Mouse (Mus musculus) ES-E14 (cell line): ENCODE data around the gene Myom3. TPM values are rescaled to one million over a fixed set of nuclear protein-coding genes. Genes with fewer than 3 reads are reported as not detected.

ENCODE experiments used
- DNase-seq: peaks from one replicate; pipeline ENCODE4 v3.0.0-alpha.2; 2013; ENCODE audit warnings: low read depth, low spot score
- H3K27ac ChIP-seq: 2 replicates; pipeline ENCODE4 v1.5.1; 2012; ENCODE audit warnings: low read depth, mild to moderate bottlenecking, low read length, moderate library complexity, mixed read lengths; ENCODE audit not compliant: poor library complexity, insufficient read depth, severe bottlenecking
- H3K36me3 ChIP-seq: 2 replicates; pipeline ENCODE4 v1.6.1; 2012; ENCODE audit warnings: mild to moderate bottlenecking, low read length, moderate library complexity, mixed read lengths; ENCODE audit not compliant: control insufficient read depth, poor library complexity, insufficient read depth, severe bottlenecking
- H3K4me1 ChIP-seq, 2 experiments: fragments of 150-350 bp in 1 of 2; sonication (generic) in 1 of 2; 2 replicates each; pipeline ENCODE4 v1.6.1; 2012; ENCODE audit warnings: low read length in 2 of 2, mild to moderate bottlenecking in 1 of 2, mixed read lengths in 1 of 2; ENCODE audit not compliant: control insufficient read depth in 2 of 2, insufficient read depth in 2 of 2, poor library complexity in 1 of 2
- H3K4me3 ChIP-seq, 2 experiments: fragments of 150-350 bp in 1 of 2; sonication (generic) in 1 of 2; 2 replicates each; pipeline ENCODE4 v1.5.1; 2012; ENCODE audit warnings: low read length in 2 of 2, low read depth in 1 of 2, mild to moderate bottlenecking in 1 of 2, mixed read lengths in 1 of 2; ENCODE audit not compliant: insufficient read depth in 1 of 2, poor library complexity in 1 of 2, severe bottlenecking in 1 of 2
- H3K9ac ChIP-seq: 2 replicates; pipeline ENCODE4 v1.6.1; 2012; ENCODE audit warnings: low read depth, mild to moderate bottlenecking, low read length, mixed read lengths; ENCODE audit not compliant: poor library complexity, insufficient read depth, severe bottlenecking
- H3K9me3 ChIP-seq: fragments of 150-350 bp; sonication (generic); 2 replicates; pipeline ENCODE4 v1.6.1; 2012; ENCODE audit warnings: low read depth, mild to moderate bottlenecking, low read length; ENCODE audit not compliant: control insufficient read depth, insufficient read depth
- CHD2 ChIP-seq: IDR thresholded peaks from 2 replicates; pipeline ENCODE4 v1.6.1; 2014; ENCODE audit warnings: mild to moderate bottlenecking, low read depth, low read length, inconsistent platforms
- HCFC1 ChIP-seq: IDR thresholded peaks from 2 replicates; pipeline ENCODE4 v1.6.1; 2012; ENCODE audit warnings: low read length, inconsistent platforms, borderline replicate concordance; ENCODE audit not compliant: insufficient read depth
- MAFK ChIP-seq: IDR thresholded peaks from 2 replicates; pipeline ENCODE4 v1.6.1; 2014; ENCODE audit warnings: mild to moderate bottlenecking, low read depth, low read length, inconsistent platforms; ENCODE audit not compliant: insufficient read depth
- ZC3H11A ChIP-seq: IDR thresholded peaks from 2 replicates; pipeline ENCODE4 v1.6.1; 2012; ENCODE audit warnings: low read depth, mild to moderate bottlenecking, inconsistent platforms, low read length, borderline replicate concordance
- ZNF384 ChIP-seq: IDR thresholded peaks from 2 replicates; pipeline ENCODE4 v1.6.1; 2012; ENCODE audit warnings: low read depth, low read length, inconsistent platforms
- in situ Hi-C, 2 experiments: fragments of 600-800 bp; cut with MboI; formaldehyde crosslinking; loops; one replicate each; pipeline ENCODE4 v1.15.1; 2025; ENCODE audit warnings: low sequenced_read_pairs in 2 of 2, inconsistent platforms in 1 of 2; ENCODE audit not compliant: unreplicated experiment in 2 of 2
- total RNA-seq: library from RNA; depleted of rRNA; stranded (reverse); fragments of 300-350 nt; gene quantifications from 2 replicates; pipeline ENCODE4 v1.2.3, GENCODE M21; 2012

Gene Myom3
- total RNA-seq, 1 experiment, result 0.85 TPM

DNA sequence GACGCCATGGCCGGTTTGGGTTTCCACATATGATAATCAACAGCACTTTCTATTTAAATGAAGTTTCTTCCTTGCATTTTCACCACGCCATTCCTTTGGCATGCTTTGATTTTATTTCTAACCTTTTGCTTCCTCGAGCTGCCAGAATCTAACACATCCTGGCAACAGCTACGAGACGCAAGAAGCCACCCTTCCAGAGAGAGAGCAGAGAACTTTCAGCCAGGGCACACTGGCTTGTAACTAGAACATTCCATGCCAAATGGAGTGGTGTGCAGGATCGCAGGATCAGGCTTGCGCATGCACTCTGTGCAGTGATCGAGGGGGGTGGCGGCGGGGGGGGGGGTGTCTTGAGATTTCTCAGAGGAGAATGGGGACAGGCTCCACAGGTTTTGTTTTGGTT is 72.6 kb downstream of the Myom3 start:
- H3K4me3 ChIP-seq, result no peak overlapping the region
- in situ Hi-C loops, result no loop called here
- DNase-seq, result no peak
- H3K36me3 ChIP-seq, result no peaks in the 10 kb centered on the region
- TF ChIP-seq CHD2, result no peak
- no peak for TF ChIP-seq ZNF384
- TF ChIP-seq MAFK, result no peak
- no peak for TF ChIP-seq HCFC1
- TF ChIP-seq ZC3H11A, result no peak
- H3K9ac ChIP-seq, result no peak overlapping the region
- H3K9me3 ChIP-seq, result no peaks in the 10 kb centered on the region
- H3K27ac ChIP-seq, result no peak overlapping the region
- peaks cover 0 to 11% of the 10 kb centered on the region in 2 experiments; a peak in 1 of 4 replicates for H3K4me1 ChIP-seq

DNA sequence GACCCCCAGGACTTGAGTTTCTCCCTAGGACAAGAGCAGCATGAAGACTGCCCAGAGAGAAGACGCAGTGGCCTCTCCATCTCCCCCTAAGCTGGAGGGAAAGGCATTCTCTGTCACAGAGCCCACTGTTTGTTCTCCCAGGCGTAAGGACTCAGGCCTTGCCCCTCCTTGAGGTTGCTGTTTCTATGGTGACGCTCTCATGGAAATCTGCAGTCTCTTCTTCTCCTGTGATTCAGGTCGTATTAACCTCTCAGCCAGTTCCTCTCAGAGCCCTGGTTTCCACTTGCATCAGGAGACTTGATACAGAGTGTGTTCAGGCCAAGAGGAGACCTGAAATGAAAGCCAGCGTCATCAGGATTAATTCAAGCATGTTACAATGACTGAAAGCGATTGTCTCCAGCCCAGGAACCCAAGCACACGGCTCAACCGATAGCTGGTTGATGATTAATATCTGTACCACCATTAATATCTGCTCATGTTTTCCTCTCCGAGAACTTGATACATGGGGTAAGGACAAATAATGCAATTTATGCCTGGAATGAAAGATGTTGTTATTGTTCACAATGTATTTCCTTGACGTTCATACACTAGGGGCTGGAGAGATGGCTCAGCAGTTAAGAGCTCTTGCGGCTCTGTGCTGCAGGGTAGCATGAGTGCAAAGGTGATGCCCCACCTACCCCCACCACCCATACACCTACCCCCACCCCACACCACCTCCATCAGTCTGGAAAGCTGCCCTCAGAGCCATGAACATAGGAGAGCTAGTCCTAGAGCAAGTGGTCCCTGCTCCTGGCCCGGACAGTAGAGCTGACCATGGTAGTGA is 74.0 kb downstream of the Myom3 start:
- DNase-seq, result no peak
- Histone ChIP-seq H3K4me1 (peaks cover 0 to 11% of the 10 kb centered on the region in 2 experiments; a peak in 1 of 4 replicates), H3K9ac (no peak overlapping the region), H3K4me3 (no peak overlapping the region), H3K27ac (no peak overlapping the region), H3K36me3 (no peaks in the 10 kb centered on the region), H3K9me3 (no peaks in the 10 kb centered on the region)
- no peak for TF ChIP-seq ZNF384
- no peak for TF ChIP-seq CHD2
- no peak for TF ChIP-seq HCFC1
- no peak for TF ChIP-seq MAFK
- no peak for TF ChIP-seq ZC3H11A
- in situ Hi-C loops, result no loop called here

DNA sequence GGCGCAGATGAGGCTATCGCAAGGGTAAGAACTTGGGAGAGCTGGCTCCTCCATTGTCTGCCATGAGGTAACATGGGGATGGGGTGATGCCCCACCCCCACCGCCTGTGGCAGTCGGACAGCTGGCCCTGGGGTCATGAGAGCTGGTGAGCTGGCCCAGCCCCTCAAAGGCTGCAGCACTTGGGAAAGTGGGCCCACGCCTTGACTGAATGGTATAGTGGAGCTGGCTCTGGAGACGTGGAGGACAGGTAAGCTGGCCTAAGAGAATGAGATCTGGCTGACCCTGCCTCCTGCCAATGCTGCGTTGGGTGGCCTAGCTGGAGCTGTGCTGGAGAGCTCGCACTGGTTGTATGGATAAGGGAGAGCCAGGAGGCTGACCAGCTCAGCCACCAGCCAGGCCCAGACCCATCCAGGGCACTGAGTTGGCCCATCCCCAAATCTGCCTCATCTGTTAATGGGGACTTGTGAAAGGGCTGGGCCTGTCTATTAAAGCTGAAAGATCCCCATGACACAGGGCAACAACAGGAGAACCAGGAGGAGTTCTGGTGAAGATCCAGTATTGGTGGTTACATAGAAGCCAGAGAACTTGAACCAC is 74.7 kb downstream of the Myom3 start:
- DNase-seq, result no peak
- in situ Hi-C loops, result no loop called here
- H3K36me3 ChIP-seq, result no peaks in the 10 kb centered on the region
- H3K4me3 ChIP-seq, result no peak overlapping the region
- no peaks in the 10 kb centered on the region for H3K9me3 ChIP-seq
- no peak overlapping the region; the same call in 1 of the 2 replicates for H3K9ac ChIP-seq
- H3K4me1 ChIP-seq, result peaks cover 1 to 7% of the 10 kb centered on the region in 2 experiments; a peak in 2 of 4 replicates
- H3K27ac ChIP-seq, result no peak overlapping the region
- no peak for TF ChIP-seq MAFK
- TF ChIP-seq CHD2, result no peak
- TF ChIP-seq ZNF384, result no peak

DNA sequence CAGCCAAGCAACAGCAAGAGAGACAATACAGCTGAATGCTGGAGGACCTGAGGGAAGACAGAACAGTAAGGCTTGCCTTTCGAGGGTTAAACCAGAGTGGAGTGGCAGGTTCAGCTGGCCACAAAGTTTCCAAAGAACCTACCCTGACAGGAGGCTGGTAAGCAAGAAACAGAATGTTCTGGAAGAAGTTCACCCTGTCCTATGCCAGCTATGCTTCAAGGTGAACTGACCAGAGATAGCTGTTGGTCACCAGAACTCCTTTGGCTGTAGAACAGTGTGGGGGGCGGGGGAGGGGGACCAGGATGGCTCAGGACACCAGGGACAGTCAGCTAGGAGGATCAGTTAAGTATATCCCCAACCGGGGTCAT is 79.4 kb downstream of the Myom3 start:
- TF ChIP-seq CHD2, result no peak
- no peak for TF ChIP-seq ZNF384
- no peak for TF ChIP-seq MAFK
- no peak for TF ChIP-seq HCFC1
- no peak for TF ChIP-seq ZC3H11A
- Histone ChIP-seq H3K36me3 (no peaks in the 10 kb centered on the region), H3K9me3 (no peaks in the 10 kb centered on the region), H3K4me1 (peaks cover 3% of the 10 kb centered on the region in 2 experiments; a peak in 2 of 4 replicates), H3K27ac (no peak overlapping the region), H3K4me3 (no peak overlapping the region), H3K9ac (no peak overlapping the region)
- DNase-seq, result no peak
- in situ Hi-C loops, result no loop called here
